Mouse (Mus musculus) hindbrain, embryonic 12.5 days (tissue): ENCODE measurements around the gene Olfr202. TPM values are rescaled to one million over a fixed set of nuclear protein-coding genes. Genes with fewer than 3 reads are reported as not detected.

Source experiments
- polyA plus RNA-seq: library from polyadenylated mRNA; unstranded; fragments of >200 nt; fragmentation: Nextera tagmentation; extraction: Ambion mirVana; gene quantifications from 2 replicates; pipeline ENCODE4 v1.2.1, GENCODE M21; 2016

Gene Olfr202
- polyA plus RNA-seq, 1 experiment from 2014 or later, result not detected

Other genes with a start within 250 kb of the Olfr202 start
- not detected in 2 replicates for gene Olfr187, start 247.0 kb downstream of the Olfr202 start, polyA plus RNA-seq
- not detected in 2 replicates for gene Olfr190, start 208.8 kb downstream of the Olfr202 start, polyA plus RNA-seq
- gene Olfr191, start 197.0 kb downstream of the Olfr202 start, polyA plus RNA-seq, result not detected in 2 replicates
- not detected in 2 replicates for gene Olfr193, start 174.9 kb downstream of the Olfr202 start, polyA plus RNA-seq
- gene Olfr194, start 165.7 kb downstream of the Olfr202 start, polyA plus RNA-seq, result not detected in 2 replicates
- gene Olfr195, start 139.7 kb downstream of the Olfr202 start, polyA plus RNA-seq, result not detected in 2 replicates
- gene Olfr196, start 116.3 kb downstream of the Olfr202 start, polyA plus RNA-seq, result not detected in 2 replicates
- gene Olfr198, start 83.3 kb downstream of the Olfr202 start, polyA plus RNA-seq, result not detected in 2 replicates
- not detected in 2 replicates for gene Olfr199, start 67.0 kb downstream of the Olfr202 start, polyA plus RNA-seq
- gene Olfr201, start 14.2 kb downstream of the Olfr202 start, polyA plus RNA-seq, result not detected in 2 replicates
- gene Olfr203, start 12.1 kb upstream of the Olfr202 start, polyA plus RNA-seq, result not detected in 2 replicates
- not detected in 2 replicates for gene Olfr204, start 31.5 kb upstream of the Olfr202 start, polyA plus RNA-seq
- gene Olfr205, start 44.3 kb upstream of the Olfr202 start, polyA plus RNA-seq, result not detected in 2 replicates
- gene Olfr206, start 62.5 kb upstream of the Olfr202 start, polyA plus RNA-seq, result not detected in 2 replicates
- gene Olfr209, start 77.2 kb upstream of the Olfr202 start, polyA plus RNA-seq, result not detected in 2 replicates
- 0.08 and 0.10 TPM in 2 replicates for gene Gabrr3, start 120.5 kb upstream of the Olfr202 start, polyA plus RNA-seq
- 19.9 and 21.6 TPM in 2 replicates for gene Riox2, start 185.0 kb upstream of the Olfr202 start, polyA plus RNA-seq